Comparison of ENCODE assay signal across 8 mouse cellular contexts in the genomic region with DNA sequence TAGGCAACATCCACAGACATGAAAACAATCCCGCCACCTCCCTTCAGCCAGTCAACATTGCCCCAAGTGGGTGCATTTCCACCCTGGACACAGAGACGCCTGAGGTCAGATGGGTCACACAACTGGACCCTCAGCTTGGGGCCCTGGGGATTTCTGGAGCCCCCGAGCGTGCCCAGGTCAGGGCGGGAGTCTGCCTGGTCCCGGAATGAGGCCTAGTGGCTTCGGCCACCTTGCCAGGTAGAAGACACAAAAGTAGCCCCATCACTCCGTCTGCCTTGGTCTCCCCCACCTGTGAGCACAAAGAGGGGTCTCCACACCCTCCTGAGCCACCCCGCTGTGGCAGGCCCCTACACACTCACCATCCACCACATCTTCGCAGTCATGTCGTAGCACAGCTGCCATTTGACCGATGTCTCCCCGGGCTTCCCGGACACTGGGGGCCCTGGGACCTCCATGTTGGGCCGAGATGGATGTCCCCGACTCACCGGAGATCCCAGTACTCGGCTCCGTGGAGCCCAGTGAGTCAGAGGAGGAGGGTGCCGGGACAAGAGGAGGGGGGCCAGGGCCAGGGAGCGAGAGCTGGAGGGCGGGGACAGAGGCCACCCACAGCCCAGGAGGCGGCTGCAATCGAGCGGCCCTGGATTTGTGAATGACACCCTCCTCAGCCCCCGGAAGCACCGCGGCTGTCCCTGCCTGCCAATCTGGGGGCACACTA. TPM values are rescaled to one million over a fixed set of nuclear protein-coding genes. Genes with fewer than 3 reads are reported as not detected.
DNase-seq lines count a peak whose midpoint lies in the region; ATAC-seq and TF ChIP-seq lines count a peak whose summit lies in the region.

Gene Nfic, minus strand, starts transcription at position 455 of the 715 bp plus-strand sequence.

- H3K4me3 ChIP-seq in lung, embryonic 15.5 days: no peak within 1 kb of the TSS
- no peak within 1 kb of the TSS for H3K4me3 ChIP-seq in bone marrow, adult 2 months (replicated peaks; ENCODE audit: control insufficient read depth, low read depth, low read length)
- H3K4me3 ChIP-seq in hindbrain, embryonic 15.5 days: no peak within 1 kb of the TSS
- H3K4me3 ChIP-seq in liver, postnatal 0 days (ENCODE audit: low read depth, low read length): no peak within 1 kb of the TSS

- no peak for DNase-seq in lung, adult 18-20 months
- DNase-seq in gastrocnemius, postnatal 10 days: peak; percentile 9
- no peak for DNase-seq in liver, postnatal 0 days
- DNase-seq in spleen, adult 12 weeks (ENCODE audit: low spot score): no peak
- no peak for DNase-seq in MN1 (ENCODE audit: low spot score)

- no peak for TF ChIP-seq POLR2A in bone marrow, adult 2 months (IDR thresholded peaks at IDR 0.05; ENCODE audit: borderline replicate concordance, control insufficient read depth, low read depth, low read length)

- no peaks in the 10 kb centered on the region for H3K9me3 ChIP-seq in lung, embryonic 15.5 days
- H3K9me3 ChIP-seq in hindbrain, embryonic 15.5 days: no peaks in the 10 kb centered on the region
- H3K9me3 ChIP-seq in liver, postnatal 0 days (ENCODE audit: low read length): no peaks in the 10 kb centered on the region

- H3K36me3 ChIP-seq in lung, embryonic 15.5 days: no peaks in the 10 kb centered on the region
- H3K36me3 ChIP-seq in hindbrain, embryonic 15.5 days: no peaks in the 10 kb centered on the region
- no peaks in the 10 kb centered on the region for H3K36me3 ChIP-seq in liver, postnatal 0 days (replicated peaks; ENCODE audit: insufficient read depth, low read length)

- no peak for ATAC-seq in lung, embryonic 15.5 days (ENCODE audit: borderline replicate concordance, extremely low read depth, low FRiP score, low TSS enrichment)
- ATAC-seq in hindbrain, embryonic 15.5 days (ENCODE audit: low FRiP score, low read depth): no peak
- ATAC-seq in liver, postnatal 0 days: no peak

- TF ChIP-seq EP300 in liver, postnatal 0 days (IDR thresholded peaks at IDR 0.05; ENCODE audit: low read depth): no peak

- H3K4me2 ChIP-seq in lung, embryonic 15.5 days: no peak within 1 kb of the TSS
- no peak within 1 kb of the TSS for H3K4me2 ChIP-seq in hindbrain, embryonic 15.5 days
- H3K4me2 ChIP-seq in liver, postnatal 0 days (ENCODE audit: low read depth, low read length): no peak within 1 kb of the TSS

- peaks cover 100% of the 10 kb centered on the region for H3K27me3 ChIP-seq in lung, embryonic 15.5 days
- peaks cover 51% of the 10 kb centered on the region for H3K27me3 ChIP-seq in hindbrain, embryonic 15.5 days
- peaks cover 76% of the 10 kb centered on the region for H3K27me3 ChIP-seq in liver, postnatal 0 days (ENCODE audit: insufficient read depth, low read length)

- no peak for TF ChIP-seq CTCF in bone marrow, adult 2 months (IDR thresholded peaks at IDR 0.05; ENCODE audit: control insufficient read depth, insufficient read depth, low read length)
- no peak for TF ChIP-seq CTCF in liver, postnatal 0 days (IDR thresholded peaks at IDR 0.05; ENCODE audit: low read depth)

- H3K4me1 ChIP-seq in lung, embryonic 15.5 days: peaks cover 5% of the 10 kb centered on the region; the same call in 1 of the 2 replicates
- no peaks in the 10 kb centered on the region for H3K4me1 ChIP-seq in bone marrow, adult 2 months (ENCODE audit: control insufficient read depth, insufficient read depth, low read length)
- no peaks in the 10 kb centered on the region for H3K4me1 ChIP-seq in hindbrain, embryonic 15.5 days (replicated peaks)
- no peaks in the 10 kb centered on the region for H3K4me1 ChIP-seq in liver, postnatal 0 days (ENCODE audit: insufficient read depth)

- WGBS in lung, embryonic 15.5 days: 49% methylated on average over 28 of the region's 28 CpGs
- WGBS in bone marrow, adult 2 months: 67% methylated on average over 28 of the region's 28 CpGs
- WGBS in hindbrain, embryonic 15.5 days: 68% methylated on average over 28 of the region's 28 CpGs
- WGBS in liver, postnatal 0 days (ENCODE audit: insufficient replicate concordance): 62% methylated on average over 28 of the region's 28 CpGs

- no peak within 1 kb of the TSS for H3K9ac ChIP-seq in lung, embryonic 15.5 days
- H3K9ac ChIP-seq in hindbrain, embryonic 15.5 days: no peak within 1 kb of the TSS
- no peak within 1 kb of the TSS for H3K9ac ChIP-seq in liver, postnatal 0 days (replicated peaks)

- no peak within 1 kb of the TSS for H3K27ac ChIP-seq in lung, embryonic 15.5 days
- no peak within 1 kb of the TSS for H3K27ac ChIP-seq in bone marrow, adult 2 months (ENCODE audit: control insufficient read depth, insufficient read depth, low read depth, low read length, poor library complexity)
- H3K27ac ChIP-seq in hindbrain, embryonic 15.5 days (replicated peaks): no peak within 1 kb of the TSS
- no peak within 1 kb of the TSS for H3K27ac ChIP-seq in liver, postnatal 0 days (ENCODE audit: low read depth)

RNA-seq across cellular contexts. Expression of gene Nfic, which starts in this region (rescaled TPM):
- polyA plus RNA-seq in lung, embryonic 15.5 days (2015; fragmentation: Nextera tagmentation; extraction: Ambion mirVana): 86.0 and 87.2 TPM in 2 replicates
- 5.1 and 14.5 TPM in 2 replicates for polyA plus RNA-seq in bone marrow, adult 2 months (2011; ENCODE audit: insufficient read depth, insufficient read length, low replicate concordance, missing spikeins)
- 100 to 1,000 TPM; 329 to 332 TPM for total RNA-seq in gastrocnemius, postnatal 10 days (2021)
- polyA plus RNA-seq in hindbrain, embryonic 15.5 days (2015; fragmentation: Nextera tagmentation; extraction: Ambion mirVana): 26.6 and 28.0 TPM in 2 replicates
- 19.6 and 21.1 TPM in 2 replicates for polyA plus RNA-seq in liver, postnatal 0 days (2015; fragmentation: Nextera tagmentation; extraction: Ambion mirVana)
